Mouse (Mus musculus) liver, postnatal 0 days (tissue): ENCODE data around the gene Grik4.

Experiments
- CTCF ChIP-seq: sonication (generic); IDR thresholded peaks from 2 replicates; pipeline ENCODE4 v1.5.1; 2016; ENCODE audit warnings: antibody characterized with exemption, low read depth
- EP300 ChIP-seq: IDR thresholded peaks from 2 replicates; pipeline ENCODE4 v1.6.1; 2016; ENCODE audit warnings: antibody characterized with exemption, low read depth, mild to moderate bottlenecking

DNA sequence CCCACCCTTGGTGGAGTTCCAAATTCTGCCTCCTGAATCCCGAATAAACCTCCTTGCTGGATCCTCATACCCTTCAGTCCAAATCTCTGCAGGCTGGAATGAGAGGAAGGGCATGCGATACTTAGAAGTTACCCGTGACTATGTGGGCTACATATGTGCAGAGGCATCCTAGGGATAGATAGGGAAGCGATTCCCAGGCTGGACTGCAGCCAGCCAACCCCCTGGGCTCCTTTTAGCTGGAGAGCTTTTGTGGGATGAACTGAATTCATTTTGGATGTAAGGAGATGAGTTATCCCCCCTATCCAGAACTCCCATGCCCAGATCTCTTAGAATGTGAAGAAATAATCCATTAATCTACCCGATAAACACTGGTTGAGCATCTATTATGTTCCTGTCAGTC is 299.1 kb downstream of the Grik4 start:
- TF ChIP-seq CTCF (no peak), EP300 (no peak)
